Mouse (Mus musculus) activated CD4-positive, CD25-positive, alpha-beta regulatory T cell (primary cell): Measurements from ENCODE around the gene Diras1. TPM values are rescaled to one million over a fixed set of nuclear protein-coding genes. Genes with fewer than 3 reads are reported as not detected.

Experiments used
- polyA plus RNA-seq, 2 experiments: library from polyadenylated mRNA; unstranded; fragments of 100-300 nt; shearing (Covaris generic); gene quantifications; one replicate each; pipeline ENCODE4 v1.2.1; 2017

The Diras1 gene
- polyA plus RNA-seq, result under 1 TPM in 1 of 2 experiments, not detected in 1; 0.54 TPM

DNA sequence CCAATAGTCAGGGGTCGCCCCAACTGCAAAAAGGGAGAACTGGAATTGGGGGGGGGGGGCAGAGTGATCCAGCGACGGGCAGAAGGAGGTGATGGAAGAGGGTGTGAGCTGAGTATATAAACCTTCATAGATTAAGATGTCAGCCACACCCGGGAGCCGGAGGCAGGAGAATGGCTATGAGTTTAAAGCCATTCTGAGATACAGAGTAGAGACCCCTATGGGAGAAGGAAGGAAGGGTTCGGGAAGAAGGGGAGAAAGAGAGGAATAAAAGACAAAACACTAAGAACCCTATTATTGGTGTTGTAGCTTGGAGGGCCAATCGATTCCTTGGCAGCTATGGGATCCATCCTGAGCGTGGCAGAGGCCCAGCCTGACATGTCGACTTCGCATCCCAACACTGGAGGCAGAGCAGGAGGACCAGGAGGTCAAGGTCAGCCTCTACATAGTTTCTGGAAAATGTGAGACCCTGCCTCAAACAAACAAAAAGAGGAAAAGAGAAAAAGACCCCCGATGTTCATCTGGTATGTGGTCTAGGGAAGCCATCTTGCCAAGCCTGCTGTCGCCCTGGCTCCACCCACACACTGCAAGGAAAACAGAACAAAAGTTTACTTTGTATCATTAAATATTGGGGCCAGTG is at the start of gene Diras1:
Gene Diras1 (minus strand): TSS at position 24 of the 637 bp plus-strand sequence.

DNA sequence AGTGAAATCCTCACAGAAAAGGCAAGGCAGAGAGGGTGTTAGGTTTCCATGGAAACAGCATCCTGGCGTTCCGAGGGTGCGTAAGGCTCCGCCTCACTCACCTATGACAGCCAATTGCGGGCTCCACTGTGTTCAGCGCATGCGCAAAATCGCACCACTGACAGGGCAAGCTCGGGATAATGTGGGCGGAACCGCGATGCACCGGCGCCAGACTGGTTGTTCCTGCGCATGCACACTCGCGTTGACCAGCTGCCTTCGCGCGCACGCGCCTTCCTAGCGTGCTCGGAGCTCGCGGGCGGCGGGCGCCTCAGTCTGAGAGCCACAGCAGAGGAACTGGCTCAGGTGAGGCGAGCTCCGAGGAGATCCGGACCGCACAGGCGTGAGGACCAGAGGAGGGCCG is 44.4 kb upstream of the Diras1 start, which contains the start of gene Thop1:
Gene Thop1 (plus strand): TSS at position 200 of the 400 bp plus-strand sequence.

DNA sequence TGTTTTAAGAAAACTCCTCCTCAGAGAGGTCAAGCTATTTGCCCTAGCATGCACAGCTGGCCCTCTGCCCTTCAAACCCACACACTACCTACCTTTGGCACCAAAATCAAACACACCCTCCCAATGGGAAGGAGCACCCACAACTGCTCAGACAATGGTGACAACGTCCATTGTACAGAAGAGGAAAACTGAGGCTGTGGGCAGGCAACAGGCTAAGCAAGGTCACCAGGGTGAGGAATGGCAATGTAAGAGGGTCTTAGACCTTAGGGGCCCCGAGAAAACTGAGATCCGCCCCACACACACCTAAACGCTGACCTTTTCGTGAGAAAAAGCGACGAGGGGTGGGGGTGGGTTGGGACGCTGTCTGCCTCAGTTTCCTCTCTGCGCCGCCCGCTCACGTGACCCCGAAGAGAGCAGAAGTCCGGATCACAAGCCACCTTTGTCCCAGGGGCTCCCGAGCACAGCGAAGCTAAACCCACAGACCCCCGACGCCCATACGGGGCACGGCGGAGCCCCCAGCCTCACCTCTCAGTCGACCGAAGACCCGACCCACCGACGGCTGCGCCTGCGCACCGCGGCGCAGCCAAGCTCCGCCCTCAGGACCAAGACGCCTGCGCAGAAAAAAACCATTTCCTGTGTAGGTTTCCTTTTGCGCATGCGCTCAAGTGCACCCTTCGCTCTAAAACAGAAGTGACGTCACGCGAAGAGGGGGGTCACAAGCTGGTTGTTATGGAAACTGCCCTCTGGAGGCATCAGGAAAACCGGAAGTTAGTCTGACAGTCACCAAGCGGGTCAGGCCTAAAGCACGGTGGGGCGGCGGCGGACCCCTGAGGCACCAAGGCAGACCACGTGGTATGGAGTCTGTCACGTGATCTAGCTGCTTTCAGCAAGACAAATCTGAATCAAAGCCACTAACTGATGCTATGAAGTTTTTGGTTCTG is 34.4 kb upstream of the Diras1 start, which contains the start of gene Sgta:
Gene Sgta (minus strand): TSS at position 579 of the 941 bp plus-strand sequence.

DNA sequence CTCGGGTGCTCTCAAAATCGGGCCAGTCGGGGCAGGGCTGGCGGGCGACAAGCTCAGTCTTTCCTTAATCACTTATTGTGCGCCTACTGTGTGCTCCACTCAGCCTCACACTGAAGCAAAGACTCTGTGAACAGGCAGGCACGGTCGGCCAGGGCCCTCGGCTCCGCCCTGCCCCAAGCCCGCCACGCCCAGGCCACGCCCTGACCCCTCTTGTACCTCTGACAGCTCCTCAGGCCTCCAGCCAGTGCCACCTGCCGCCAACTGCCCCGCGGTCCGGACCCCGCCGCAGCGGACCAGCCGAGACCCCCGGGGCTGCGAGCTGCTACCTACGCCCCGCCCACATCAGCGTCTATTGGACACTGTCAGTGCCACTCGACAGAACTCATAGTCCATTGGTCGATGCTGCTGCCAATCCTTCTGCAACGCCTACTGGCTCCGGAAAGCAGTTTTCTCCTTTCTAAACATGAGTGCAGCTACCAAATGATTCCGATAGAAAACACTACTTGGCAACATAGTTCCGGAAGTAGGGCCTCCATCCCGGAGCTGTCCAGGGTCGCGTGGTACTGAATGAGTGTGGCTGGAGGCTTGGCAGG is 11.6 kb upstream of the Diras1 start, which contains the start of gene Slc39a3:
Gene Slc39a3 (minus strand): TSS at position 439 of the 593 bp plus-strand sequence.

DNA sequence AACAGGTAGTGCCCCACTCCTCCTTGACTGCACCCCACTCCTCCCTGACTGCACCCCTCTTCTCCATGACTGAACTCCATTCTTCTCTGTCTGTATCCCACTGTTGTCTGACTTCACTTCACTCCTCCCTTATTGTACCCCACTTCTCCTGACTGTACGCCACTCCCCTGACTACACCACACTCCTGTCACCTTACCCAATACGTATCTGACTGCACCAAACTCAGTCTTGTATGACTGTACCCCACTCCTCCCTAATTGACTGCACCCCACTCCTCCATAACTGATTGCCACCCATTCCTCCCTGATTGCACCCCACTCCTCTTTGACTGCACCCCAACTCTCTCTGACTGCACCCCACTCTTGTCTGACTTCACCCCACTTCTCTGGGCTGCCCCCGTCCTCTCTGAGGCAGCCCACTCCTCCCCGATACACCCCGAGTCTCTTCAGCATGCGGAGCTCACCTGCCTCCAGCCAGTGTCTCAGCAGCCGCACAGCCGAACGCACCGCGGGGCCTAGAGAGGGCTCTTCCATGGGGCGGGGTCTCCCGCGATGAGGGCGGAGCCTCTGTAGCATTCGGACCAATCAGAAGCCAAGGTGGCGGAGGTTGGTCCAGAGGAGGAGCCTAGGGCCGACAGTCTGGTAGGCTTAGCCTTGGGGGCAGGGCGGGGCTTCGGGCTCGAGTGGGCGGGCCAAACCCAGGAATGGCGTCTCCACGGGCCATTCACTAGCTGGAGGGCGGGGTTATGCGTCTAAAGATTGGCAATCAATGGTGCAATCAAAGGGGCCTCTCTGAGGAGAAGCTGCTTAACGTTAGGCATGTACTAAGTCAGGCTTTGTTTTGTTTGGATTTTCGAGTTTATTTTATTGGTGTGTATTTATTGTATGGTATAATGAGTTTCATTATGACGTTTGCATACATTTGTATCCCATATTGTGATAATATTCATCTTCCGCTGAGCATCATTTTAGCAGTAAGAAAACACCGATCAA is 10.8 kb downstream of the Diras1 start, which contains the start of gene Gng7:
Gene Gng7 (minus strand): TSS at position 553 of the 992 bp plus-strand sequence.

Other genes with a start within 250 kb of the Diras1 start
- 10 to 100 TPM; 64.0 to 79.5 TPM for gene Sf3a2, start 227.5 kb downstream of the Diras1 start, polyA plus RNA-seq
- gene Plekhj1, start 227.0 kb downstream of the Diras1 start, polyA plus RNA-seq, result 100 to 1,000 TPM; 224 to 242 TPM
- gene Amh, start 220.4 kb downstream of the Diras1 start, polyA plus RNA-seq, result not detected
- under 1 TPM in 1 of 2 experiments, not detected in 1; 0.53 TPM for gene Jsrp1, start 212.2 kb downstream of the Diras1 start, polyA plus RNA-seq
- gene Oaz1, start 199.0 kb downstream of the Diras1 start, polyA plus RNA-seq, result 1,000 to 10,000 TPM; 2,247 to 2,345 TPM
- gene Lingo3, start 181.6 kb downstream of the Diras1 start, polyA plus RNA-seq, result under 1 TPM in 1 of 2 experiments, not detected in 1; 0.21 TPM
- gene Lsm7, start 170.5 kb downstream of the Diras1 start, polyA plus RNA-seq, result 100 to 1,000 TPM; 151 to 243 TPM
- 10 to 100 TPM; 20.9 to 29.3 TPM for gene Sppl2b, start 170.4 kb downstream of the Diras1 start, polyA plus RNA-seq
- gene Tmprss9, start 153.8 kb downstream of the Diras1 start, polyA plus RNA-seq, result under 1 TPM in 1 of 2 experiments, not detected in 1; 0.05 TPM
- 100 to 1,000 TPM; 213 to 220 TPM for gene Timm13, start 124.7 kb downstream of the Diras1 start, polyA plus RNA-seq
- gene Lmnb2, start 107.4 kb downstream of the Diras1 start, polyA plus RNA-seq, result 10 to 100 TPM in 1 of 2 experiments, 1 to 10 TPM in 1; 7.6 to 12.9 TPM
- 10 to 100 TPM; 40.6 to 80.6 TPM for gene Gadd45b, start 95.6 kb downstream of the Diras1 start, polyA plus RNA-seq
- under 1 TPM in 1 of 2 experiments, not detected in 1; 0.28 TPM for gene Gng7, start 10.7 kb downstream of the Diras1 start, polyA plus RNA-seq
- gene Slc39a3, start 11.8 kb upstream of the Diras1 start, polyA plus RNA-seq, result 10 to 100 TPM; 13.9 to 14.7 TPM
- 10 to 100 TPM; 79.3 to 94.4 TPM for gene Sgta, start 34.5 kb upstream of the Diras1 start, polyA plus RNA-seq
- 1 to 10 TPM; 6.0 to 8.7 TPM for gene Thop1, start 44.4 kb upstream of the Diras1 start, polyA plus RNA-seq
- gene Creb3l3, start 73.2 kb upstream of the Diras1 start, polyA plus RNA-seq, result under 1 TPM in 1 of 2 experiments, not detected in 1; 0.22 TPM
- gene Map2k2, start 80.3 kb upstream of the Diras1 start, polyA plus RNA-seq, result 100 to 1,000 TPM; 162 to 191 TPM
- 10 to 100 TPM; 69.4 to 76.2 TPM for gene Zbtb7a, start 109.6 kb upstream of the Diras1 start, polyA plus RNA-seq
- gene Pias4, start 142.3 kb upstream of the Diras1 start, polyA plus RNA-seq, result 10 to 100 TPM; 42.8 to 50.1 TPM
- 100 to 1,000 TPM; 640 to 647 TPM for gene Eef2, start 151.0 kb upstream of the Diras1 start, polyA plus RNA-seq
- gene Dapk3, start 157.3 kb upstream of the Diras1 start, polyA plus RNA-seq, result 100 to 1,000 TPM in 1 of 2 experiments, 10 to 100 TPM in 1; 95.7 to 104 TPM
- not detected for gene 4930442H23Rik, start 158.2 kb upstream of the Diras1 start, polyA plus RNA-seq
- gene Nmrk2, start 176.4 kb upstream of the Diras1 start, polyA plus RNA-seq, result under 1 TPM; 0.19 to 0.47 TPM
- 1 to 10 TPM; 5.7 to 5.8 TPM for gene Atcay, start 205.2 kb upstream of the Diras1 start, polyA plus RNA-seq
- gene Zfr2, start 207.5 kb upstream of the Diras1 start, polyA plus RNA-seq, result 1 to 10 TPM; 3.9 to 5.0 TPM
- gene Matk, start 227.3 kb upstream of the Diras1 start, polyA plus RNA-seq, result 100 to 1,000 TPM in 1 of 2 experiments, 10 to 100 TPM in 1; 63.7 to 239 TPM
- 100 to 1,000 TPM; 153 to 154 TPM for gene Mrpl54, start 241.3 kb upstream of the Diras1 start, polyA plus RNA-seq
- 10 to 100 TPM; 33.8 to 50.0 TPM for gene Apba3, start 241.3 kb upstream of the Diras1 start, polyA plus RNA-seq